Mouse (Mus musculus): Measurements from ENCODE around the gene Dnajb6.

DNA sequence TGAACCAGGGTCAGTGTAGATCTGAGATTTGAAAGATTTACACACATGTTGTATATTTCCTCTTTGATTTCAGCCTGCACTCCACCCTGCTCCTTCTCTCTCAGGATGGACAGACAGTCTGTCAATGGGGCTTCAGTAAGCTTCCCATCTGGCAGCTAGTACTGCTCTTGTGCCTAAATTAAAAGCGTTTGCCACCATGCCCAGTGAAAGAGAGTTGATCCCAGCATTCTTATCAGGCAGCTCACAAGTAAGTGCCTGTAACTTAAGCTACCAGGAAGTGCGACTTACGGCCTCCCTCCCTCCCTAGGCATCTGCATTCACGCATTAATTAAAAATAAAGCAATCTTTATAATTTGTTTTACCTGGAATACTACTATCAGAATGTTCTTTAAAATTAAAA, 5.6 kb downstream of the Dnajb6 start:
- no peak for TF ChIP-seq EP300 (IDR thresholded peaks at IDR 0.05; ENCODE audit: low read length)
- no peak for TF ChIP-seq CHD1 (IDR thresholded peaks at IDR 0.05; ENCODE audit: low read depth, low read length)
- no peak for TF ChIP-seq TBP (conservative IDR thresholded peaks at IDR 0.05; ENCODE audit: low read depth, low read length)

Data from CH12.LX (cell line).